Mouse (Mus musculus) cerebellum, adult 2 months (tissue): ENCODE data around the gene Ldlrad2. TPM values are rescaled to one million over a fixed set of nuclear protein-coding genes. Genes with fewer than 3 reads are reported as not detected.

ENCODE experiments used
- DNase-seq, 2 experiments: peaks; one replicate each; pipeline ENCODE4 v3.0.0; 2021
- H3K27ac ChIP-seq: fragments of 200-500 bp; 2 replicates; pipeline ENCODE4 v1.5.1; 2012; ENCODE audit warnings: low read length, control low read depth, inconsistent platforms; ENCODE audit not compliant: insufficient read depth
- H3K27me3 ChIP-seq: fragments of 200-500 bp; 2 replicates; pipeline ENCODE4 v1.6.1; 2012; ENCODE audit warnings: inconsistent platforms, mild to moderate bottlenecking, low read length, moderate library complexity; ENCODE audit not compliant: control insufficient read depth, insufficient read depth
- H3K4me1 ChIP-seq: fragments of 200-500 bp; 2 replicates; pipeline ENCODE4 v1.6.1; 2011; ENCODE audit warnings: low read length; ENCODE audit not compliant: control insufficient read depth, insufficient read depth
- H3K4me3 ChIP-seq: fragments of 200-500 bp; replicated peaks from 2 replicates; pipeline ENCODE3; 2011; ENCODE audit warnings: mild to moderate bottlenecking, low read depth, low read length, control low read depth; ENCODE audit not compliant: insufficient read depth
- CTCF ChIP-seq: fragments of 200-500 bp; IDR thresholded peaks from 2 replicates; pipeline ENCODE4 v1.5.1; 2011; ENCODE audit warnings: low read depth, mild to moderate bottlenecking, control low read depth, low read length, moderate library complexity, borderline replicate concordance; ENCODE audit not compliant: insufficient read depth
- POLR2A ChIP-seq: fragments of 200-500 bp; IDR thresholded peaks from 2 replicates; pipeline ENCODE4 v1.6.1; 2011; ENCODE audit warnings: low read length, control low read depth, borderline replicate concordance; ENCODE audit not compliant: insufficient read depth
- WGBS: fragments of 180-500 bp; shearing (Covaris S2); methylation state at CpG from one replicate; pipeline ENCODE4 v1.1.7; 2018; 5-methylcytosine and 5-hydroxymethylcytosine counted together
- polyA plus RNA-seq: library from polyadenylated mRNA; depleted of rRNA; stranded (reverse); fragments of >200 nt; gene quantifications from 2 replicates; pipeline ENCODE4 v1.2.3, GENCODE M21; 2012; rRNA removed

Ldlrad2 gene
- polyA plus RNA-seq = not detected in 2 replicates

DNA sequence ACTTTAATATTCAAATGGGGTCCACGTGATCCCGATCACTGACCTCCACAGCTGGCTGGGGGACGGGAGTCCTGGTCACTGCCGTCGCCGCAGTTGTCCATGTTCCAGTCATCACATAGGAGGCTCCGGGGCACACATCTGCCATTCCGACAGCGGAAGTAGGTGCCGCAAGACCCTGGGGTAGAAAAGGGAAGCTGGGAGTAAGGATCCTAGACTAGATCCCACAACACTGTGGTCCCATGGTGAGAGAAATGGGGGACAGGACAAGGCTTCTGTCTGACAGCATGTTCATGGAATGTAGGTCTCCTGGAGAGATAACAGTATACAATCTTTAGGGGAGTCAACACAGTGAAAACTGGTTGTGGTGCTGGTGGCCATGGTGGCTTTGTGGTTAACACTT, at the start of gene Ldlrad2:
TSS of gene Ldlrad2 (minus strand) at position 101 of the 400 bp plus-strand sequence.
- TF ChIP-seq CTCF (no peak), POLR2A (no peak)
- H3K4me3 ChIP-seq = no peak within 1 kb of the TSS
- H3K4me1 ChIP-seq = no peaks in the 10 kb centered on the region
- no peak within 1 kb of the TSS for H3K27ac ChIP-seq
- WGBS = 85% methylated on average over 10 of the region's 10 CpGs
- no peak for DNase-seq
- no peaks in the 10 kb centered on the region for H3K27me3 ChIP-seq

- Histone ChIP-seq H3K27ac (no peak overlapping the region), H3K4me3 (no peak overlapping the region)
Measured at GRCm38 (mm10) chr4:137622847-137623246, 48.5 kb upstream of the Ldlrad2 start.

GRCm38 (mm10) chr4:137610256-137610655, 35.9 kb upstream of the Ldlrad2 start:
- 78% methylated on average over 15 of the region's 15 CpGs for WGBS
- H3K27ac ChIP-seq = no peak overlapping the region
- no peaks in the 10 kb centered on the region for H3K27me3 ChIP-seq
- no peak overlapping the region for H3K4me3 ChIP-seq
- no peak for DNase-seq
- TF ChIP-seq CTCF (no peak), POLR2A (no peak)
- H3K4me1 ChIP-seq = no peaks in the 10 kb centered on the region

More at GRCm38 (mm10) chr4:137622847-137623246, 48.5 kb upstream of the Ldlrad2 start:
- Histone ChIP-seq H3K4me1 (no peaks in the 10 kb centered on the region), H3K27me3 (no peaks in the 10 kb centered on the region)
- DNase-seq = no peak
- WGBS = 94% methylated on average over 8 of the region's 8 CpGs
- no peak for TF ChIP-seq CTCF
- TF ChIP-seq POLR2A = no peak

DNA sequence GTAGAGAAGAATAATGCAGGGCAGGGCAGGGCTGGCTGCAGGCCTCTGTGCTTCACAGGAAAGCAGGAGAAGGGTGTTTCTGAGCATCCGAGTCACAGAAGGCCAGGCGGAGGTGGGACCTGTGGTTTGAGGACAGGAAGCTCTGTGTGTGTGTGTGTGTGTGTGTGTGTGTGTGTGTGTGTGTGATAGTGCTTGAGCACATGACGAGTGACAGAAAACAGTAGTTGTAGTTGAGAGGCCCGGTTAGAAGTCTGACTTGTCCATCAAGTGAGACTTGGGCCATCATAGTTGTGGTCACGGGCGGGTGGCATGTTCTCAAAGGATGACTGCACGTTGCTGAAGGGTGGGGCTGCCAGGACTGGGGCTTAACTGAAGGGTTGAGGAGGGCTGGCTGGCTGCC, 35.3 kb upstream of the Ldlrad2 start:
- Histone ChIP-seq H3K27ac (no peak overlapping the region), H3K4me1 (no peaks in the 10 kb centered on the region), H3K4me3 (no peak overlapping the region), H3K27me3 (no peaks in the 10 kb centered on the region)
- WGBS = 72% methylated on average over 7 of the region's 7 CpGs
- TF ChIP-seq POLR2A (no peak), CTCF (no peak)
- no peak for DNase-seq

- DNase-seq = no peak
- WGBS = 90% methylated on average over 7 of the region's 7 CpGs
- H3K4me1 ChIP-seq = no peaks in the 10 kb centered on the region
- H3K4me3 ChIP-seq = no peak overlapping the region
- H3K27ac ChIP-seq = no peak overlapping the region
- no peaks in the 10 kb centered on the region for H3K27me3 ChIP-seq
- TF ChIP-seq CTCF (no peak), POLR2A (no peak)
Measured at GRCm38 (mm10) chr4:137609281-137609680, 34.9 kb upstream of the Ldlrad2 start.

GRCm38 (mm10) chr4:137607023-137607422, 32.7 kb upstream of the Ldlrad2 start:
- Histone ChIP-seq H3K27ac (no peak overlapping the region), H3K27me3 (no peaks in the 10 kb centered on the region), H3K4me1 (peaks cover 3% of the 10 kb centered on the region), H3K4me3 (no peak overlapping the region)
- TF ChIP-seq POLR2A (no peak), CTCF (no peak)
- DNase-seq = no peak
- WGBS = 96% methylated on average over 2 of the region's 2 CpGs

- WGBS = 67% methylated on average over 11 of the region's 11 CpGs
Measured at GRCm38 (mm10) chr4:137603449-137604171, 29.2 kb upstream of the Ldlrad2 start.

GRCm38 (mm10) chr4:137598577-137598976, 24.2 kb upstream of the Ldlrad2 start:
- H3K4me1 ChIP-seq = peaks cover 13% of the 10 kb centered on the region
- H3K27me3 ChIP-seq = no peaks in the 10 kb centered on the region
- TF ChIP-seq POLR2A (no peak), CTCF (no peak)
- H3K4me3 ChIP-seq = no peak overlapping the region
- 85% methylated on average over 5 of the region's 5 CpGs for WGBS
- no peak overlapping the region for H3K27ac ChIP-seq
- no peak for DNase-seq

More at GRCm38 (mm10) chr4:137603449-137604171, 29.2 kb upstream of the Ldlrad2 start:
- no peak overlapping the region for H3K27ac ChIP-seq
- DNase-seq = no peak
- peaks cover 14% of the 10 kb centered on the region for H3K4me1 ChIP-seq
- no peak overlapping the region for H3K4me3 ChIP-seq
- TF ChIP-seq POLR2A (no peak), CTCF (no peak)
- no peaks in the 10 kb centered on the region for H3K27me3 ChIP-seq

- 93% methylated on average over 4 of the region's 4 CpGs for WGBS
- Histone ChIP-seq H3K27ac (no peak overlapping the region), H3K27me3 (no peaks in the 10 kb centered on the region), H3K4me3 (no peak overlapping the region), H3K4me1 (peaks cover 11% of the 10 kb centered on the region)
- no peak for TF ChIP-seq POLR2A
- no peak for TF ChIP-seq CTCF
- DNase-seq = no peak
Measured at GRCm38 (mm10) chr4:137597098-137597630, 22.8 kb upstream of the Ldlrad2 start.
